Mouse (Mus musculus): Measurements from ENCODE around the gene Nfib.

DNA sequence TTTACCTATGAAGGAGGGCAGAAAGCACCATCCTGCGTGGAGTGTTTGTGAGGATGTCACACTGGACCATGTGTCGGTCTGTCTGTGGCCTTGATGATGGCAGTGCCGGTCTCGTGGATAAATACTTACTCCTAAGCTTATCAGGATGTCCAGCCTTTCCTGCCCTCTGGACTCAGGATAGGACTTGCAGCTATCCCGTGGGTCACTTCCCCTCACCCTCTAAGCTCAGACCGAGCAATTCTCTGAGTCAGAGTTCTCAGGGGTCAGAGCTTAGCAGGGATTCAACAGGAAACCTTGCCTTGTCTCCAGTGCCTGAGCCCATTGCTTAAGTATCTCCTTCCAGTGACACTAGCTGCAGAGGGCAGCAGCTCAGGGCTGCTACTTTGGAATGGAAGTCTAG, 4.1 kb upstream of the Nfib start:
- TF ChIP-seq CHD1 (IDR thresholded peaks at IDR 0.05; ENCODE audit: low read depth, low read length) = no peak
- no peak for TF ChIP-seq POLR2AphosphoS2 (IDR thresholded peaks at IDR 0.05; ENCODE audit: low read length)
- TF ChIP-seq POLR2A (IDR thresholded peaks at IDR 0.05; ENCODE audit: control insufficient read depth in 1 of 2, insufficient read depth in 1 of 2, low read depth in 1 of 2, low read length in 2 of 2, poor library complexity in 1 of 2) = no peak
- no peak for TF ChIP-seq CTCF (IDR thresholded peaks at IDR 0.05 in 2 of 3, conservative IDR thresholded peaks at IDR 0.05 in 1 of 3; ENCODE audit: control insufficient read depth in 1 of 3, insufficient read depth in 1 of 3, low read depth in 2 of 3, low read length in 3 of 3, poor library complexity in 1 of 3, severe bottlenecking in 1 of 3)
- no peak for TF ChIP-seq JUND (IDR thresholded peaks at IDR 0.05; ENCODE audit: low read depth, low read length)
- TF ChIP-seq ZNF384 (IDR thresholded peaks at IDR 0.05; ENCODE audit: low read depth, low read length) = no peak
- no peak for TF ChIP-seq EP300 (IDR thresholded peaks at IDR 0.05; ENCODE audit: low read depth in 1 of 2, low read length in 2 of 2)
- no peak for TF ChIP-seq BHLHE40 (IDR thresholded peaks at IDR 0.05; ENCODE audit: borderline replicate concordance, low read depth, low read length)
- no peak for TF ChIP-seq SMC3 (IDR thresholded peaks at IDR 0.05; ENCODE audit: low read depth, low read length)
- TF ChIP-seq TCF12 (IDR thresholded peaks at IDR 0.05; ENCODE audit: low read depth, low read length) = no peak
- TF ChIP-seq USF1 (IDR thresholded peaks at IDR 0.05; ENCODE audit: low read depth, low read length) = no peak
